Mouse (Mus musculus) lung, postnatal 36 days (tissue): ENCODE measurements around the gene Serpinb3c.
"Not testable (repeated sequence)": the region's sequence is repeated elsewhere in the genome, so short reads cannot be mapped to it uniquely, and the experiment has no call there.

Source experiments
- DNase-seq: peaks from one replicate; pipeline ENCODE4 v3.0.0; 2022; ENCODE audit warnings: mixed read lengths

Gene Serpinb3c

DNA sequence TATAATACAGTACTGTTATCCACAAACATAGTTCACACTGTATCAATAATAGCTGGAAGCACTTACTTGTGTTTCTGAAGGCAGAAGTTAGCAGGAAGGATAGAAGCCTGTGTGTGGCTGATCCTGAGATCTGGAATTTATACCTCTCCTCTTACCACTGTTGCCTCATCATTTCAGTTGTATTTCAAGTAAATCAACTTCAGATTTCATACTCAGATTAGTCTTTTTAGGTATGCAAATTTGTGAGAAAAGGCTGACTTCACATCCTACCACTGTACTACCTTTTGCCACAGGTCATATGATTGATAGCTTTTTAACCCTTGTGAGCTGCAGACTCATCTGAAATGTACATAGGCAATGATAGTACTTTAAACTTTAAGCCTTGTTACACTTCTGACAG is at the start of gene Serpinb3c, which contains the start of gene Serpinb3b:
TSS of gene Serpinb3c (minus strand) at position 111 of the 400 bp plus-strand sequence.
TSS of gene Serpinb3b (minus strand) at position 101 of the 400 bp plus-strand sequence.
- DNase-seq, result not testable (repeated sequence)

GRCm38 (mm10) chr1:107243170-107243569 is 35.0 kb downstream of the Serpinb3c start:
- peak; percentile 3 for DNase-seq
